Mouse (Mus musculus) G1E (cell line): Measurements from ENCODE around the gene Gm6169. TPM values are rescaled to one million over a fixed set of nuclear protein-coding genes. Genes with fewer than 3 reads are reported as not detected.
"Not testable (repeated sequence)": the region's sequence is repeated elsewhere in the genome, so short reads cannot be mapped to it uniquely, and the experiment has no call there.

Experiments used
- ATAC-seq: 2 replicates; pipeline ENCODE4 v1.8.0; 2016; ENCODE audit warnings: mild to moderate bottlenecking; ENCODE audit not compliant: insufficient number of reproducible peaks, poor library complexity, low FRiP score, severe bottlenecking; ENCODE audit errors: extremely low read depth
- DNase-seq: peaks from one replicate; pipeline ENCODE4 v3.0.0; 2012; ENCODE audit warnings: low spot score
- H3K27me3 ChIP-seq: 2 replicates; pipeline ENCODE4 v1.6.1; 2012; ENCODE audit warnings: mild to moderate bottlenecking, low read length, inconsistent platforms; ENCODE audit not compliant: insufficient read depth
- H3K36me3 ChIP-seq: replicated peaks from 2 replicates; pipeline ENCODE3; 2012; ENCODE audit warnings: mild to moderate bottlenecking, inconsistent platforms
- H3K4me1 ChIP-seq: 2 replicates; pipeline ENCODE4 v1.6.1; 2012; ENCODE audit warnings: low read depth, low read length, inconsistent platforms, mixed read lengths; ENCODE audit not compliant: insufficient read depth
- H3K4me3 ChIP-seq: 2 replicates; pipeline ENCODE4 v1.5.1; 2012; ENCODE audit warnings: low read depth, mild to moderate bottlenecking, inconsistent platforms, low read length, moderate library complexity, mixed read lengths
- H3K9me3 ChIP-seq: replicated peaks from 2 replicates; pipeline ENCODE4 v1.6.1; 2012; ENCODE audit warnings: inconsistent platforms
- CTCF ChIP-seq: IDR thresholded peaks from 2 replicates; pipeline ENCODE4 v1.5.1; 2012; ENCODE audit warnings: low read depth, low read length, inconsistent platforms, mixed read lengths
- GATA1 ChIP-seq: IDR thresholded peaks from 2 replicates; pipeline ENCODE4 v1.6.1; 2012; ENCODE audit warnings: borderline replicate concordance, low read length, inconsistent platforms, mixed read lengths
- GATA2 ChIP-seq: IDR thresholded peaks from 2 replicates; pipeline ENCODE4 v1.6.1; 2012; ENCODE audit warnings: low read depth, low read length, inconsistent platforms, borderline replicate concordance
- POLR2AphosphoS5 ChIP-seq: IDR thresholded peaks from 2 replicates; pipeline ENCODE4 v1.6.1; 2012; ENCODE audit warnings: low read depth, low read length, inconsistent platforms; ENCODE audit not compliant: insufficient replicate concordance
- TAL1 ChIP-seq: conservative IDR thresholded peaks from 2 replicates; pipeline ENCODE4 v1.6.1; 2012; ENCODE audit warnings: low read depth, low read length, inconsistent platforms, mixed read lengths
- polyA plus RNA-seq: library from polyadenylated mRNA; stranded (reverse); fragments of >175 nt; gene quantifications from 2 replicates; pipeline ENCODE4 v1.2.3, GENCODE M21; 2012
- total RNA-seq, 2 experiments: library from RNA; stranded (forward) in 1 of 2; stranded (reverse) in 1 of 2; fragments of 200-1000 nt in 1 of 2; fragments of >200 nt in 1 of 2; fragmentation: Nextera tagmentation in 1 of 2; gene quantifications; 2 replicates each; pipeline ENCODE4 v1.2.3; 2014 to 2017

The Gm6169 gene
- 1.4 and 3.0 TPM in 2 replicates for total RNA-seq (2014; fragmentation: Nextera tagmentation)
- 0.82 and 1.9 TPM in 2 replicates for total RNA-seq (2017)
- 0.07 and 0.10 TPM in 2 replicates for polyA plus RNA-seq

GRCm38 (mm10) chr13:97099187-97099852 lies at the start of gene Gm6169:
Gene Gm6169 (minus strand): TSS chr13:97099237.
- TF ChIP-seq GATA2, result no peak
- TF ChIP-seq POLR2AphosphoS5, result no peak
- TF ChIP-seq CTCF, result 0 out of 2 replicates have a peak, but pooled peaks have one; percentile 5
- TF ChIP-seq TAL1, result no peak
- no peak for TF ChIP-seq GATA1
- DNase-seq (no peak), ATAC-seq (no peak)
- no peaks in the 10 kb centered on the region for H3K4me1 ChIP-seq
- no peaks in the 10 kb centered on the region for H3K9me3 ChIP-seq
- no peaks in the 10 kb centered on the region for H3K36me3 ChIP-seq
- peaks cover 7% of the 10 kb centered on the region for H3K27me3 ChIP-seq
- no peak within 1 kb of the TSS for H3K4me3 ChIP-seq

GRCm38 (mm10) chr13:97145834-97146233 lies 46.8 kb upstream of the Gm6169 start:
- ATAC-seq (0 out of 2 replicates have a peak, but pooled peaks have one; percentile 28), DNase-seq (no peak)
- Histone ChIP-seq H3K4me1 (no peaks in the 10 kb centered on the region; the same call in 1 of the 2 replicates), H3K27me3 (no peaks in the 10 kb centered on the region), H3K4me3 (no peak overlapping the region), H3K9me3 (no peaks in the 10 kb centered on the region), H3K36me3 (peaks cover 77% of the 10 kb centered on the region)
- TF ChIP-seq GATA1, result no peak
- TF ChIP-seq GATA2, result no peak
- peak; percentile 50 for TF ChIP-seq CTCF

GRCm38 (mm10) chr13:97142321-97142720 lies 43.3 kb upstream of the Gm6169 start:
- Histone ChIP-seq H3K27me3 (no peaks in the 10 kb centered on the region), H3K4me3 (no peak overlapping the region), H3K9me3 (no peaks in the 10 kb centered on the region), H3K36me3 (peaks cover 61% of the 10 kb centered on the region), H3K4me1 (peaks cover 8% of the 10 kb centered on the region)
- DNase-seq (no peak), ATAC-seq (no peak)
- no peak for TF ChIP-seq CTCF
- TF ChIP-seq POLR2AphosphoS5, result no peak
- TF ChIP-seq GATA2, result no peak
- TF ChIP-seq GATA1, result no peak
- TF ChIP-seq TAL1, result no peak

- H3K36me3 ChIP-seq, result peaks cover 54% of the 10 kb centered on the region
- DNase-seq, ATAC-seq, H3K4me1 ChIP-seq, H3K27me3 ChIP-seq, H3K9me3 ChIP-seq: not testable (repeated sequence)
- peak overlapping the region; percentile 94 for H3K4me3 ChIP-seq
Measured at GRCm38 (mm10) chr13:97138404-97138931, 39.4 kb upstream of the Gm6169 start.

DNA sequence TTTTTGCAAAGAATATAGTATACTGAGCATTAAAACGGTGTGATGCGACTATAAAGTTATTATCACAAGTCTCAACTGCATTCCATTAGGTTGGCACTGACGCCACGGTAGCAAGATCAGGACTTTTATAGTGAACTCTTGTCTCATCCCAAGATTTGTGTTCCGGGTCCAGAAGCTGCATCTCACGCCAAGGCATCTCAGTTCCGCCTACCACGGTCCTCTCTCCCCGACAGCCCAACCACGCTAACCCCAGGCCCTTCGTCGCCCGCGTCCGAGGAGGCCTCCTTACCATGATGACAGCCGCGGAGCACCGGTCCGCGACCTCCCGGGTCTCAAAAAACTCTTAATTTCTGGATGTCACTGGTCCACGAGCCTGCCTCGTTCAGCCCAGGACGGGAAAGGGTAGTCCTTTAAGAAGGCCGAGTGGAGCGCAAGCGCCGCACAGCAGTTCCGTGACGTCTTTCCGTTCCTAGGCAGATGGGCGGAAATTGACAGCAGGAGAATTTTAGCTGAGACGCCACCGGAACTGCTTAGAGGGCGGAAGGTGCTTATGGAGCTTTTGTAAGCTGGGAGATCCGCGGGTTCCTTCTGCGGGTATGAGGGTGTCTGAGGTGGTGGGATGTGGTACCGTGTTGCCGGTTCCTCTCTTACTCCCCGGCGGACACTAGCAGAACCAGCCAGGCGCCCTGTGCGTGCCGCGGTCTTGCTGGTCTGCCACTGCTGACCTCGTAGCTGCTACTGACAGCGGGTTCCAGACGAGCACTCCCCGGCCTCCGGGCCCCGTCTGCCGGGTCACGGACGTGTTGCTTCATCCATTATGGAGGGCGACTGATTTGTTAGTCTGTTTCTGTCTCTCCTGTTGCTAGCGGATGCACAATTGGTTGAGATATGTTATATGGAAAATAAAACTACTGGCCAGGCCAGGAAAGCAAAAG lies 38.7 kb upstream of the Gm6169 start, which contains the start of the genes Gfm2 and Nsa2:
Gene Gfm2, plus strand, starts transcription at position 472 of the 935 bp plus-strand sequence.
Gene Nsa2, minus strand, starts transcription at position 472 of the 935 bp plus-strand sequence.
- no peaks in the 10 kb centered on the region for H3K9me3 ChIP-seq
- peak within 1 kb of the TSS; percentile 94 for H3K4me3 ChIP-seq
- peaks cover 8% of the 10 kb centered on the region for H3K4me1 ChIP-seq
- no peak for TF ChIP-seq GATA2
- no peak for TF ChIP-seq TAL1
- TF ChIP-seq POLR2AphosphoS5, result no peak
- TF ChIP-seq CTCF, result no peak
- no peak for TF ChIP-seq GATA1
- DNase-seq (peak; percentile 69), ATAC-seq (peak; percentile 98)
- peaks cover 51% of the 10 kb centered on the region for H3K36me3 ChIP-seq
- no peaks in the 10 kb centered on the region for H3K27me3 ChIP-seq

DNA sequence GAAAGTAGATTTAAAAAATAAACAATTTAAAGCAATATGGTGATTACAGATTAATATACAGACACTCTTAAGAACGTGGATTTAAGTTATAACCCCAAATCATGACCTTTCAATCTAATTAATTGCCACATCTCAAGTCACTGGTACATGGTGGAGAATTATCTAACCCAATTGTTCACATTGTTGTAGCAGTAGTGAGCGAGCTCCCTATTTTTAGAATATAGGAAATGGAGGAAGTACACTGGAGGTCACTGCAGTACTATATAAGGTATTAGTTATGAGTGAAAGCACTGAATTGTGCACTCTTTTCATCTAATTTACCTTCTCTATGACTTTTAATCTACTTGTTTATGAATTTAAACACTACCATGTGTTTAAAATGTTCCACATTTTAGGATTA lies 31.4 kb upstream of the Gm6169 start:
- not testable (repeated sequence) for ATAC-seq, H3K27me3 ChIP-seq, H3K4me1 ChIP-seq, DNase-seq, H3K4me3 ChIP-seq, H3K9me3 ChIP-seq
- H3K36me3 ChIP-seq, result peaks cover 43% of the 10 kb centered on the region

- not testable (repeated sequence) for H3K4me1 ChIP-seq, H3K27me3 ChIP-seq, H3K9me3 ChIP-seq, DNase-seq, H3K4me3 ChIP-seq, ATAC-seq
- peaks cover 35% of the 10 kb centered on the region for H3K36me3 ChIP-seq
Measured at GRCm38 (mm10) chr13:97129654-97130053, 30.6 kb upstream of the Gm6169 start.
